Mouse (Mus musculus) myocyte (in vitro differentiated cells): ENCODE data around the gene Pnmt. TPM values are rescaled to one million over a fixed set of nuclear protein-coding genes. Genes with fewer than 3 reads are reported as not detected.

Source experiments
- H3K27me3 ChIP-seq: one replicate; pipeline ENCODE4 v1.6.1; 2011; ENCODE audit not compliant: control insufficient read depth, insufficient read depth, insufficient read length
- H3K36me3 ChIP-seq: one replicate; pipeline ENCODE4 v1.6.1; 2011; ENCODE audit not compliant: control insufficient read depth, insufficient read depth
- H3K4me2 ChIP-seq: one replicate; pipeline ENCODE4 v1.6.1; 2011; ENCODE audit warnings: low read depth, control low read depth
- H3K4me3 ChIP-seq: one replicate; pipeline ENCODE4 v1.5.1; 2011; ENCODE audit warnings: mild to moderate bottlenecking, control low read depth, moderate library complexity
- H3K79me2 ChIP-seq: one replicate; pipeline ENCODE4 v1.6.1; 2011; ENCODE audit not compliant: control insufficient read depth, insufficient read depth
- H3ac ChIP-seq: one replicate; pipeline ENCODE4 v1.6.1; 2011; ENCODE audit not compliant: control insufficient read depth, insufficient read length
- CEBPB ChIP-seq: IDR thresholded peaks from 2 replicates; pipeline ENCODE4 v1.6.1; 2011; ENCODE audit warnings: mild to moderate bottlenecking, moderate library complexity; ENCODE audit not compliant: poor library complexity, insufficient read depth, severe bottlenecking
- E2F4 ChIP-seq: IDR thresholded peaks from one replicate; pipeline ENCODE4 v1.6.1; 2011; ENCODE audit warnings: mild to moderate bottlenecking, control low read depth, moderate library complexity; ENCODE audit not compliant: insufficient read depth
- MAX ChIP-seq: IDR thresholded peaks from one replicate; pipeline ENCODE4 v1.6.1; 2011; ENCODE audit warnings: low read depth, mild to moderate bottlenecking, control low read depth
- MYOD1 ChIP-seq, 3 experiments: IDR thresholded peaks; one replicate each; pipeline ENCODE4 v1.6.1; 2011; ENCODE audit warnings: control low read depth in 2 of 3, low read depth in 2 of 3, mild to moderate bottlenecking in 2 of 3, moderate library complexity in 1 of 3; ENCODE audit not compliant: insufficient read length in 2 of 3, control insufficient read depth in 1 of 3
- MYOG ChIP-seq, 3 experiments: IDR thresholded peaks; one replicate each; pipeline ENCODE4 v1.6.1; 2011; ENCODE audit warnings: control low read depth in 2 of 3, low read depth in 2 of 3, mild to moderate bottlenecking in 2 of 3; ENCODE audit not compliant: insufficient read length in 2 of 3, control insufficient read depth in 1 of 3, insufficient read depth in 1 of 3
- POLR2A ChIP-seq: IDR thresholded peaks from one replicate; pipeline ENCODE4 v1.6.1; 2011; ENCODE audit warnings: low read depth, mild to moderate bottlenecking, control low read depth, moderate library complexity; ENCODE audit not compliant: insufficient read length
- POLR2AphosphoS2 ChIP-seq: IDR thresholded peaks from one replicate; pipeline ENCODE4 v1.6.1; 2011; ENCODE audit warnings: low read depth, control low read depth; ENCODE audit not compliant: insufficient read length
- REST ChIP-seq: IDR thresholded peaks from one replicate; pipeline ENCODE4 v1.6.1; 2011; ENCODE audit warnings: mild to moderate bottlenecking, control low read depth, moderate library complexity; ENCODE audit not compliant: insufficient read depth, insufficient read length
- SRF ChIP-seq: IDR thresholded peaks from one replicate; pipeline ENCODE4 v1.6.1; 2011; ENCODE audit warnings: low read depth; ENCODE audit not compliant: control insufficient read depth, insufficient read length
- TCF12 ChIP-seq: IDR thresholded peaks from one replicate; pipeline ENCODE4 v1.6.1; 2011; ENCODE audit warnings: mild to moderate bottlenecking, control low read depth; ENCODE audit not compliant: poor library complexity, insufficient read depth, severe bottlenecking
- TCF3 ChIP-seq: IDR thresholded peaks from one replicate; pipeline ENCODE4 v1.6.1; 2011; ENCODE audit warnings: low read depth, control low read depth; ENCODE audit not compliant: insufficient read length
- USF1 ChIP-seq: IDR thresholded peaks from one replicate; pipeline ENCODE4 v1.6.1; 2011; ENCODE audit warnings: low read depth, mild to moderate bottlenecking, control low read depth, moderate library complexity
- polyA plus RNA-seq: library from polyadenylated mRNA; unstranded; fragments of >200 nt; fragmentation: generic; extraction: Trizol; gene quantifications from one replicate; pipeline ENCODE4 v1.2.1, GENCODE M21; 2012; ENCODE audit warnings: missing spikeins

Gene Pnmt
- polyA plus RNA-seq, 1 experiment, result 2.2 TPM

GRCm38 (mm10) chr11:98347385-98348082 is 38.7 kb upstream of the Pnmt start:
- H3K4me2 ChIP-seq, result no peak overlapping the region
- TF ChIP-seq POLR2AphosphoS2, result no peak
- TF ChIP-seq TCF12, result no peak
- TF ChIP-seq USF1, result no peak
- TF ChIP-seq MAX, result no peak
- no peak for TF ChIP-seq REST
- no peak overlapping the region for H3ac ChIP-seq
- H3K4me3 ChIP-seq, result no peak overlapping the region
- H3K36me3 ChIP-seq, result no peaks in the 10 kb centered on the region
- no peaks in the 10 kb centered on the region for H3K79me2 ChIP-seq
- peaks cover 62% of the 10 kb centered on the region for H3K27me3 ChIP-seq

- no peaks in the 10 kb centered on the region for H3K36me3 ChIP-seq
- H3K4me3 ChIP-seq, result no peak within 1 kb of the TSS
- no peaks in the 10 kb centered on the region for H3K79me2 ChIP-seq
- H3K27me3 ChIP-seq, result peaks cover 67% of the 10 kb centered on the region
- H3ac ChIP-seq, result no peak within 1 kb of the TSS
- TF ChIP-seq CEBPB (no peak), SRF (no peak), TCF3 (no peak), REST (no peak), POLR2AphosphoS2 (no peak), MYOD1 (IDR thresholded peaks at IDR 0.05; ENCODE audit: control insufficient read depth in 1 of 3, insufficient read length in 2 of 3, low read depth in 2 of 3) (no peak), USF1 (no peak), MYOG (IDR thresholded peaks at IDR 0.05; ENCODE audit: control insufficient read depth in 1 of 3, insufficient read depth in 1 of 3, insufficient read length in 2 of 3, low read depth in 2 of 3) (no peak), TCF12 (no peak)
- H3K4me2 ChIP-seq, result peak within 1 kb of the TSS; percentile 61
Measured at GRCm38 (mm10) chr11:98348083-98348961, 37.9 kb upstream of the Pnmt start, which contains the start of gene Ppp1r1b. Gene Ppp1r1b (plus strand): TSS chr11:98348404.

- Histone ChIP-seq H3ac (no peak overlapping the region), H3K4me2 (no peak overlapping the region), H3K27me3 (peaks cover 67% of the 10 kb centered on the region), H3K79me2 (no peaks in the 10 kb centered on the region), H3K36me3 (no peaks in the 10 kb centered on the region), H3K4me3 (no peak overlapping the region)
- TF ChIP-seq REST (no peak), E2F4 (no peak), USF1 (no peak), TCF3 (no peak), SRF (no peak), CEBPB (no peak), POLR2AphosphoS2 (no peak), TCF12 (no peak), POLR2A (no peak), MAX (no peak), MYOG (IDR thresholded peaks at IDR 0.05; ENCODE audit: control insufficient read depth in 1 of 3, insufficient read depth in 1 of 3, insufficient read length in 2 of 3, low read depth in 2 of 3) (no peak), MYOD1 (IDR thresholded peaks at IDR 0.05; ENCODE audit: control insufficient read depth in 1 of 3, insufficient read length in 2 of 3, low read depth in 2 of 3) (no peak)
Measured at GRCm38 (mm10) chr11:98349308-98349707, 36.9 kb upstream of the Pnmt start.

- Histone ChIP-seq H3K36me3 (no peaks in the 10 kb centered on the region), H3K4me3 (no peak overlapping the region), H3ac (no peak overlapping the region), H3K4me2 (no peak overlapping the region), H3K79me2 (no peaks in the 10 kb centered on the region), H3K27me3 (peaks cover 53% of the 10 kb centered on the region)
- TF ChIP-seq POLR2A (no peak), TCF12 (no peak), MAX (no peak), MYOD1 (IDR thresholded peaks at IDR 0.05; ENCODE audit: control insufficient read depth in 1 of 3, insufficient read length in 2 of 3, low read depth in 2 of 3) (no peak), MYOG (IDR thresholded peaks at IDR 0.05; ENCODE audit: control insufficient read depth in 1 of 3, insufficient read depth in 1 of 3, insufficient read length in 2 of 3, low read depth in 2 of 3) (no peak), E2F4 (no peak), POLR2AphosphoS2 (no peak), USF1 (no peak), REST (no peak), SRF (no peak)
Measured at GRCm38 (mm10) chr11:98352272-98352990, 33.8 kb upstream of the Pnmt start.
